Mouse (Mus musculus): ENCODE results near the gene Rfc3. TPM values are rescaled to one million over a fixed set of nuclear protein-coding genes. Genes with fewer than 3 reads are reported as not detected.

The Rfc3 gene
- polyA plus RNA-seq, 1 experiment from 2014 or later = 120 TPM

DNA sequence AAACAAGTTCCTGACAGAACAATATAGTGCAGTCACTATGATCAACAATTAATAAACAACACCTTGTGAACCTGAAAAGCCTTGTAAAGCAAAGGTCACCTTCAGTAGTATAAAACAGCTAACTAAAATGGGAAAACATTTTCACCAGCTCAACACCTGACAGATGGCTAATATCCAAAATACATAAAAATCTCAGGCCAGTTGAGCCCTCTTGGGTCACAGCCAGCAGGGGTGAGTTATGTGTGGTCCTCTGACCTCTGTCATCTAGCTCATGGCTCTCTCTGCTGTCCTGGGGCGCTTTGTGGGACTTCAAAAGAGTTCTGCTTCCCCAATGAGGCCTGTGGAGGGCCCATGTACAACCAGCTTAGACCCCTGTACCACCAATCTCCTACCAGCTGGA, 49.3 kb downstream of the Rfc3 start:
- no peak overlapping the region for H3K4me2 ChIP-seq (ENCODE audit: low read length)
- no peaks in the 10 kb centered on the region for H3K4me1 ChIP-seq (ENCODE audit: control insufficient read depth, insufficient read depth, low read length)
- DNase-seq (ENCODE audit: low spot score) (no peak), ATAC-seq (no peak)
- no peak overlapping the region for H3K4me3 ChIP-seq (ENCODE audit: low read depth, low read length)
- H3K27ac ChIP-seq (ENCODE audit: low read depth, low read length) = no peak overlapping the region
- no peaks in the 10 kb centered on the region for H3K27me3 ChIP-seq (replicated peaks; ENCODE audit: control insufficient read depth, insufficient read depth, low read length)
- H3K36me3 ChIP-seq (ENCODE audit: control insufficient read depth, insufficient read depth, low read length) = no peaks in the 10 kb centered on the region
- H3K9ac ChIP-seq (ENCODE audit: low read length) = no peak overlapping the region
- 46% methylated on average over 1 of the region's 1 CpGs for WGBS
- H3K9me3 ChIP-seq (replicated peaks; ENCODE audit: control insufficient read depth, low read length) = no peaks in the 10 kb centered on the region

Other genes starting within 250 kb of the Rfc3 start
- gene Gm42906, start 223.1 kb downstream of the Rfc3 start, polyA plus RNA-seq (2014; fragmentation: Nextera tagmentation; extraction: Ambion mirVana) = not detected in 2 replicates
- gene Vmn2r18, start 45.2 kb downstream of the Rfc3 start, polyA plus RNA-seq (2014; fragmentation: Nextera tagmentation; extraction: Ambion mirVana) = 0.09 TPM in 1 of 2 replicates, not detected in the other